Mouse (Mus musculus): ENCODE results near the gene Fmc1. TPM values are rescaled to one million over a fixed set of nuclear protein-coding genes. Genes with fewer than 3 reads are reported as not detected.

Gene Fmc1
- polyA plus RNA-seq (2015; fragmentation: Nextera tagmentation; extraction: Ambion mirVana): 201 and 204 TPM in 2 replicates

- Histone ChIP-seq H3K27ac (ENCODE audit: low read length) (peak within 1 kb of the TSS; percentile 96), H3K9ac (ENCODE audit: low read depth, low read length) (peak within 1 kb of the TSS; percentile 94), H3K36me3 (ENCODE audit: control insufficient read depth, insufficient read depth, low read length) (no peaks in the 10 kb centered on the region), H3K4me3 (ENCODE audit: low read depth, low read length) (peak within 1 kb of the TSS; percentile 63), H3K27me3 (ENCODE audit: control insufficient read depth, insufficient read depth, low read depth, low read length) (no peaks in the 10 kb centered on the region), H3K4me1 (ENCODE audit: control insufficient read depth, insufficient read depth, low read length) (peaks cover 9% of the 10 kb centered on the region), H3K4me2 (ENCODE audit: low read length) (peak within 1 kb of the TSS; percentile 74), H3K9me3 (replicated peaks; ENCODE audit: control insufficient read depth, low read length, poor library complexity, severe bottlenecking) (no peaks in the 10 kb centered on the region)
- ATAC-seq: peak; percentile 94
- 7% methylated on average over 41 of the region's 41 CpGs for WGBS
Observed at GRCm38 (mm10) chr6:38533428-38534405, at the start of gene Fmc1. TSS of gene Fmc1 (plus strand) at chr6:38533502.

- no peaks in the 10 kb centered on the region for H3K9me3 ChIP-seq (replicated peaks; ENCODE audit: control insufficient read depth, low read length, poor library complexity, severe bottlenecking)
- no peaks in the 10 kb centered on the region for H3K4me1 ChIP-seq (ENCODE audit: control insufficient read depth, insufficient read depth, low read length)
- H3K36me3 ChIP-seq (ENCODE audit: control insufficient read depth, insufficient read depth, low read length): peaks cover 31% of the 10 kb centered on the region
- H3K27me3 ChIP-seq (ENCODE audit: control insufficient read depth, insufficient read depth, low read depth, low read length): no peaks in the 10 kb centered on the region
- H3K4me2 ChIP-seq (ENCODE audit: low read length): no peak overlapping the region
- WGBS: 82% methylated on average over 3 of the region's 3 CpGs
- H3K9ac ChIP-seq (ENCODE audit: low read depth, low read length): no peak overlapping the region
- H3K27ac ChIP-seq (ENCODE audit: low read length): no peak overlapping the region
- no peak overlapping the region for H3K4me3 ChIP-seq (ENCODE audit: low read depth, low read length)
- no peak for ATAC-seq
Observed at GRCm38 (mm10) chr6:38492550-38492949, 40.8 kb upstream of the Fmc1 start.

- ATAC-seq: no peak
- WGBS: 57% methylated on average over 4 of the region's 4 CpGs
- Histone ChIP-seq H3K9me3 (replicated peaks; ENCODE audit: control insufficient read depth, low read length, poor library complexity, severe bottlenecking) (no peaks in the 10 kb centered on the region), H3K4me2 (ENCODE audit: low read length) (no peak overlapping the region), H3K36me3 (ENCODE audit: control insufficient read depth, insufficient read depth, low read length) (peaks cover 39% of the 10 kb centered on the region), H3K4me3 (ENCODE audit: low read depth, low read length) (no peak overlapping the region), H3K27me3 (ENCODE audit: control insufficient read depth, insufficient read depth, low read depth, low read length) (no peaks in the 10 kb centered on the region), H3K9ac (ENCODE audit: low read depth, low read length) (no peak overlapping the region), H3K27ac (ENCODE audit: low read length) (no peak overlapping the region), H3K4me1 (ENCODE audit: control insufficient read depth, insufficient read depth, low read length) (no peaks in the 10 kb centered on the region)
Observed at GRCm38 (mm10) chr6:38495641-38496040, 37.7 kb upstream of the Fmc1 start.

DNA sequence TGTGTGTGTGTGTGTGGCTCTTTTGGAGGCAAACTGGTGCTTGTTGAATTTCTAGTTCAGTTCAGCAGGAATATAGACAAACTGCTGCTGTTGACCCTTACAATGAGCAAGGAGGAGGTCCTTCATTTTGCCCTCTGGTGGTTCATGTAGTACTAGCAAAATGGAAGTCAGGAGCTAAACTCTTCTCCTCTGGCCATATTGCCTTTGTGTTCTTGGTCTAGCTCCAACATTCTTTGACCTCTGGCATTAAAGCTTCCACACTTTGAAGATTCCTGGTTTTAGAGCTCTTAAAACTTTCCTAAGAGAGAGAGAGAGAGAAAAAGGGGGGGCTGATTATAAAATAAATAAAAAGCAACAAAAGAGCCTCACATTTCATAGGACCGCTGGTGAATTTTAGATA lies 21.2 kb upstream of the Fmc1 start:
- H3K27ac ChIP-seq (ENCODE audit: low read length): no peak overlapping the region
- no peaks in the 10 kb centered on the region for H3K4me1 ChIP-seq (ENCODE audit: control insufficient read depth, insufficient read depth, low read length)
- no peaks in the 10 kb centered on the region for H3K27me3 ChIP-seq (ENCODE audit: control insufficient read depth, insufficient read depth, low read depth, low read length)
- no peak overlapping the region for H3K4me3 ChIP-seq (ENCODE audit: low read depth, low read length)
- H3K36me3 ChIP-seq (ENCODE audit: control insufficient read depth, insufficient read depth, low read length): no peaks in the 10 kb centered on the region
- WGBS: 92% methylated on average over 1 of the region's 1 CpGs
- no peak overlapping the region for H3K9ac ChIP-seq (ENCODE audit: low read depth, low read length)
- no peak overlapping the region for H3K4me2 ChIP-seq (ENCODE audit: low read length)
- H3K9me3 ChIP-seq (replicated peaks; ENCODE audit: control insufficient read depth, low read length, poor library complexity, severe bottlenecking): no peaks in the 10 kb centered on the region
- no peak for ATAC-seq

- no peak overlapping the region for H3K4me3 ChIP-seq (ENCODE audit: low read depth, low read length)
- no peak overlapping the region for H3K4me2 ChIP-seq (ENCODE audit: low read length)
- H3K27me3 ChIP-seq (ENCODE audit: control insufficient read depth, insufficient read depth, low read depth, low read length): no peaks in the 10 kb centered on the region
- H3K9me3 ChIP-seq (replicated peaks; ENCODE audit: control insufficient read depth, low read length, poor library complexity, severe bottlenecking): no peaks in the 10 kb centered on the region
- no peaks in the 10 kb centered on the region for H3K36me3 ChIP-seq (ENCODE audit: control insufficient read depth, insufficient read depth, low read length)
- H3K9ac ChIP-seq (ENCODE audit: low read depth, low read length): no peak overlapping the region
- H3K4me1 ChIP-seq (ENCODE audit: control insufficient read depth, insufficient read depth, low read length): no peaks in the 10 kb centered on the region
- no peak overlapping the region for H3K27ac ChIP-seq (ENCODE audit: low read length)
- ATAC-seq: no peak
Observed at GRCm38 (mm10) chr6:38512830-38513229, 20.5 kb upstream of the Fmc1 start.

DNA sequence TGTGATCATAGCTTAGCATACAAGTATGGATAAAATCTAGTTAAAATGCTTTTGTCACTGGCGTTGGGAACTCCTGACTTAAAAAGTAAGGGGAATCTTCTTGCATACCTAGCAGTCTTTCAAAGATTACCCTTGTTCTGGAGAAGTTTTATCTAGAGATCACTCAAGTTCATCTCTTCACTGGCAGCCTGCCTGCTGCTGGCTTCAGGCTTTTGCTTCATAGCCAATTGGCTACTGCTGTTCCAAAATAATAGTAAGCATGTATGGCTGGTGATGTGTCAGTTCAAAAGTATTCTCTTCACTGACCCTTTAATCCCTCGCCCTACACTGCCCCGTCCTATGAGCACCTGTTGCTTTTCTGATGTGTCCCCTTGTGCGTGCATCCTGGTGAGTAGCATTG lies 18.1 kb upstream of the Fmc1 start:
- H3K4me3 ChIP-seq (ENCODE audit: low read depth, low read length): no peak overlapping the region
- no peak overlapping the region for H3K4me2 ChIP-seq (ENCODE audit: low read length)
- H3K9me3 ChIP-seq (replicated peaks; ENCODE audit: control insufficient read depth, low read length, poor library complexity, severe bottlenecking): no peaks in the 10 kb centered on the region
- H3K9ac ChIP-seq (ENCODE audit: low read depth, low read length): no peak overlapping the region
- H3K27me3 ChIP-seq (ENCODE audit: control insufficient read depth, insufficient read depth, low read depth, low read length): no peaks in the 10 kb centered on the region
- ATAC-seq: no peak
- H3K36me3 ChIP-seq (ENCODE audit: control insufficient read depth, insufficient read depth, low read length): no peaks in the 10 kb centered on the region
- no peaks in the 10 kb centered on the region for H3K4me1 ChIP-seq (ENCODE audit: control insufficient read depth, insufficient read depth, low read length)
- H3K27ac ChIP-seq (ENCODE audit: low read length): no peak overlapping the region
- 86% methylated on average over 4 of the region's 4 CpGs for WGBS

DNA sequence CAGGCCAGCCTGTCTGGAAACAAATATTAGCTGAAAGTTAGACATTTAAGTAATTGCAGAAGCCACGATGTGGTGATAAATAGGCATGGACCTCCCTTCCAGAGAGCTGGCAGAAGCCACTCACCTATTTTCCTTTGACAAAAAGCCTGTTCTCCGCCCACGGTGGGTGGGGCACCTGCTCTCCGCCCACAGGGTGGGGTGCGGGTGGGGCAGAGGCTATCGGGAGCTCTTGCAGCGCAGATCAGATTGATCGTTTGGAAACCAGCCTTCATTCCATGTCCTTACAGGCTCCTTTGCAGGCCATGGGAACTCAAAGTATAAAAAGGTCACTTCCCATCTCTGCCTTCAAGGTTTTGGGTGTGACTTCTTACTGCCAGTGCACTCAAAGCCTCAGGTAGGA lies 9.5 kb upstream of the Fmc1 start:
- Histone ChIP-seq H3K4me3 (ENCODE audit: low read depth, low read length) (no peak overlapping the region), H3K4me1 (ENCODE audit: control insufficient read depth, insufficient read depth, low read length) (no peaks in the 10 kb centered on the region), H3K4me2 (ENCODE audit: low read length) (no peak overlapping the region), H3K27ac (ENCODE audit: low read length) (no peak overlapping the region), H3K9ac (ENCODE audit: low read depth, low read length) (no peak overlapping the region), H3K36me3 (ENCODE audit: control insufficient read depth, insufficient read depth, low read length) (no peaks in the 10 kb centered on the region), H3K27me3 (ENCODE audit: control insufficient read depth, insufficient read depth, low read depth, low read length) (no peaks in the 10 kb centered on the region), H3K9me3 (replicated peaks; ENCODE audit: control insufficient read depth, low read length, poor library complexity, severe bottlenecking) (no peaks in the 10 kb centered on the region)
- 33% methylated on average over 8 of the region's 8 CpGs for WGBS
- ATAC-seq: no peak

DNA sequence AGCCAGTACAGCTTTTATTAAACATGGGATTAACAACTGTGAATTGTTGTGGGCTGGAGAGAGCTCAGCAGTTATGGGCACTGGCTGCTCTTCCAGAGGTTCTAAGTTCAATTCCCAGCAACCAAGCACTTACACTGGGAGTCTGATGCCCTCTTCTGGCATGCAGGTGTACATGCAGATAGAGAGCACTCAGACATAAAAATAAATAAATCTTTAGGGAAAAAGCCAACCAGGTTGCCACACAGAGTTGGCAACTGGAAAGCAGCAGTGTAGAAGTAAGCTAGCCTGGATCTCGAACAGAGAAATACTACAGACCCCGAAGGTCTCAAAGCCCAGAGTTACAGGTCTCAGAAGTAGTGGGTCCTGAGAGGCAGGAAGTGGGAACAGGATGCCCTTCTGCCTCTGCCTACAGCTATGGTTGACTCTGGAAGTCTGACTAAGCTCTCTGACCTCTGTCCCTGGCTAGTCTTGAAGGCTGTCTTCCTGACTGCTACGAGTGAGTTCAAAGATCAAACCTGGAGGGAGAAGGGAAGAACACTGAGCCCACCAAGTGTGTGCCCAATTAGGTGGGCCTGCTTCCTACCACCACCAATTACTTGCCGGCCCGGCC lies 2.0 kb upstream of the Fmc1 start:
- Histone ChIP-seq H3K27me3 (ENCODE audit: control insufficient read depth, insufficient read depth, low read depth, low read length) (no peaks in the 10 kb centered on the region), H3K4me3 (ENCODE audit: low read depth, low read length) (no peak overlapping the region), H3K36me3 (ENCODE audit: control insufficient read depth, insufficient read depth, low read length) (no peaks in the 10 kb centered on the region), H3K27ac (ENCODE audit: low read length) (no peak overlapping the region), H3K4me1 (ENCODE audit: control insufficient read depth, insufficient read depth, low read length) (peaks cover 9% of the 10 kb centered on the region), H3K9ac (ENCODE audit: low read depth, low read length) (no peak overlapping the region), H3K9me3 (replicated peaks; ENCODE audit: control insufficient read depth, low read length, poor library complexity, severe bottlenecking) (no peaks in the 10 kb centered on the region), H3K4me2 (ENCODE audit: low read length) (no peak overlapping the region)
- ATAC-seq: no peak
- WGBS: 68% methylated on average over 5 of the region's 5 CpGs
